Mouse (Mus musculus): ENCODE measurements around the gene Olfr704.
"Not testable (repeated sequence)": the region's sequence is repeated elsewhere in the genome, so short reads cannot be mapped to it uniquely, and the experiment has no call there.

Olfr704 gene

GRCm38 (mm10) chr7:106862885-106863284, at the start of gene Olfr704:
Gene Olfr704, plus strand, starts transcription at chr7:106863185.
- no peak for DNase-seq

GRCm38 (mm10) chr7:106813829-106814228, 49.2 kb upstream of the Olfr704 start, which contains the start of gene Olfr701:
Gene Olfr701, plus strand, starts transcription at chr7:106814129.
- DNase-seq = no peak

GRCm38 (mm10) chr7:106815775-106816174, 47.2 kb upstream of the Olfr704 start:
- no peak for DNase-seq

GRCm38 (mm10) chr7:106818414-106818813, 44.6 kb upstream of the Olfr704 start:
- no peak for DNase-seq

GRCm38 (mm10) chr7:106833793-106834192, 29.2 kb upstream of the Olfr704 start, which contains the start of gene Olfr702:
Gene Olfr702, minus strand, starts transcription at chr7:106833893.
- no peak for DNase-seq

- DNase-seq = no peak
Observed at GRCm38 (mm10) chr7:106843060-106843459, 19.9 kb upstream of the Olfr704 start, which contains the start of gene Olfr703. Gene Olfr703, plus strand, starts transcription at chr7:106843360.

- no peak for DNase-seq
Observed at GRCm38 (mm10) chr7:106876791-106877190, 13.8 kb downstream of the Olfr704 start, which contains the start of gene Olfr705. Gene Olfr705, minus strand, starts transcription at chr7:106876891.

- no peak for DNase-seq
Observed at GRCm38 (mm10) chr7:106888062-106888461, 25.1 kb downstream of the Olfr704 start, which contains the start of gene Olfr706. Gene Olfr706, minus strand, starts transcription at chr7:106888162.

GRCm38 (mm10) chr7:106901141-106901540, 38.2 kb downstream of the Olfr704 start, which contains the start of gene Olfr707:
Gene Olfr707, minus strand, starts transcription at chr7:106901241.
- not testable (repeated sequence) for DNase-seq

- no peak for DNase-seq
Observed at GRCm38 (mm10) chr7:106907676-106908075, 44.7 kb downstream of the Olfr704 start, which contains the start of gene Olfr1532-ps1. Gene Olfr1532-ps1, plus strand, starts transcription at chr7:106908001.

Measured in lung, postnatal 4 days (tissue).